Mouse (Mus musculus) right cerebral cortex, postnatal 25 days (tissue): ENCODE data around the gene Herc4.
A peak's percentile ranks its signal among the peaks of the same experiment; 100 is the strongest.
"Not testable (repeated sequence)": the region's sequence is repeated elsewhere in the genome, so short reads cannot be mapped to it uniquely, and the experiment has no call there.

ENCODE experiments used
- DNase-seq: peaks from one replicate; pipeline ENCODE4 v3.0.0; 2022

Gene Herc4

GRCm38 (mm10) chr10:63258696-63259095 lies 15.1 kb downstream of the Herc4 start:
- DNase-seq = no peak

GRCm38 (mm10) chr10:63259340-63259739 lies 15.7 kb downstream of the Herc4 start:
- no peak for DNase-seq

DNA sequence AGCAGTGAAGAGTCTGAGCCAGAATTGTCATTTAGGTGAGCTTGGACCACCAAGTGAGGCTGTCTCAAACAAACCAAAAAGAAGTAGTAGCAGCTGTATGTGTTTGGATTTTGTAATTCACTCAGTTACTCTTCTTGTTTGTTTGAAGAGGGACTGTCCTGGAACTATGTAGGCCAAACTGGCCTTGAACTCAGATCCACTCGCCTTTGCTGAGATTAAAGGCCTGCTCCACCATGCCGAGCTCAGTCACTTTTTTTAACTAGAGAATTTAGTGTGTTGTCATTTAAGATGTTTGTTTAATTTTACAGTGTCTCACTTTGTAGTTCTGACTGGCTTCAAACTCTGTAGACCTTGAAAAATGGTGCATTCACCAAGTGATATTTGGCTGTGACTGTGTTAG lies 24.3 kb downstream of the Herc4 start:
- DNase-seq = no peak

DNA sequence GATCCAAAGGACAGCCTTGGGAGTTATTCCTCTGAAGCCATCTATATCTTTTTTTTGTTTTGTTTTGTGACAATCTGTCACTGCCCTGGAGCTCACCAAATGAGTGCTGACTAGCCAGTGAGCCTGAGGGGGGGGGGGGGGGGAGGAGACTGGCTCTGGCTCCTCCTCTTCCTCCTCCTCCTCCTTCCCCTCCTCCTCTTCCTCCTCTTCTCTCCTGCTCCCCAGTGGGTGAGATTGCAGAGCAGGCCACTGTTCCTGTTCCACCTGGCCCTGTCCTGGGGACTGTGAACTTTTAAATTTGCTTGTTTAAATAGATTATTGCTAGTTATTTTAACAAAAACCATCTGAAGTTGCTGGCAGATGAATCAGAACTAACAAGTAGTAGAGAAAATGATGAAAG lies 28.8 kb downstream of the Herc4 start:
- no peak for DNase-seq

GRCm38 (mm10) chr10:63272868-63273267 lies 29.3 kb downstream of the Herc4 start:
- no peak for DNase-seq

- no peak for DNase-seq
These were observed 33.4 kb downstream of the Herc4 start for GRCm38 (mm10) chr10:63277010-63277409.

DNA sequence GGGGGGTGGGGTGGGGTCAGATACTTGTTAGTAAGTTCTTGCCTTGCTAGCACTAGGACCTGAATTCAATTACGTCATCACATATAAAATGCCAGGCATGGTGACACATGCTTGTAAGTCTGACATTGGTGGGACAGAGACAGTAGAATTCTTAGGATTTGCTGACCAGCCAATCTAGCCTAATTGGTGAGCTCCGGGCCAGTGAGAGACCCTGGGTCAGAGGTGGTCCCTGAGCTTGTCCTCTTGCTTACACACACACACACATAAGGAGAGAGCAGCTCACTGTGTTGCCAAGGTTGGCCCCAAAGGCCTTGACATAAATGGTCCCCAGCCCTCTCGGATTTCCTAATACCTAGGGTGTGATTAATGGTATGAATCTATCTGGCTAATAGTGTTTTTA lies 36.2 kb downstream of the Herc4 start:
- no peak for DNase-seq

- DNase-seq = no peak
These were observed 38.8 kb downstream of the Herc4 start for GRCm38 (mm10) chr10:63282417-63282816.

DNA sequence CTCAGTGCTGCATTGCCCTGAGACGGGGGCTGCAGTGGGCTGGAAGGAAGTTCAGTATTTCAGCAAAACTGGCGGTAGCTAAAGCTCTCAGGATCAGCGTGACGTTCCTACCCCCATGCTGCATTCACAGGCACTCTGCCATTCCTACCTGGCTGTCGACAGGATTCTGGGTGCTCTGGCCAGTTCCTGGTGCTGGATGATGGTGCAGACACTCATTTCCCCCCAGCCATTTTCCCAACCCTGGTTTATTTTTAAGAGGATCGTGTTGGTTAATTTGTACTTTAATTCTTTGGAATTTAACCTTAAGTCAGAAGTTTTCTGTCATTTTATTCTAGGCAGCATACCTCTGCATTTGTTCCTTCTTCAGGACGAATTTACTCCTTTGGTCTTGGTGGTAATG lies 39.2 kb downstream of the Herc4 start:
- DNase-seq = no peak

DNA sequence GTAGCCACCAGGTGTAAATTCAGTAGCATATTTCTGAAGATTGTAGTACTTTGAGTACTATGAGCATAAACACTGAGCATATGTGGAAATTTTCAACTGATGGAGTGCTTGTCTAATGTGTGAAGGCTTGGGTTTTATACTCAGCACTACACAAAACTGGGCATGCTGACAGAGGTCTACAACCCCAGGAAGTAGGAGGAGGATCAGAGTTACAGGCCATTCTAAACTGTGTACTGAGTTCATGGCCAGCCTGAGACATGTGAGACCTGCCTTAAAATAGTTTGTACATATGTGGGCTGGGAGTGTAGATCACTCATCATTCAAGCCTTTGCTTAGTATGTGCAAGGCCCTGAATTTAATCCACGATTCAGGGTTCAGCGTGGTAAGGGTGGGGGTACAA lies 58.7 kb downstream of the Herc4 start:
- no peak for DNase-seq

- DNase-seq = peak; percentile 77
These were observed 65.2 kb downstream of the Herc4 start for GRCm38 (mm10) chr10:63308582-63309366.

DNA sequence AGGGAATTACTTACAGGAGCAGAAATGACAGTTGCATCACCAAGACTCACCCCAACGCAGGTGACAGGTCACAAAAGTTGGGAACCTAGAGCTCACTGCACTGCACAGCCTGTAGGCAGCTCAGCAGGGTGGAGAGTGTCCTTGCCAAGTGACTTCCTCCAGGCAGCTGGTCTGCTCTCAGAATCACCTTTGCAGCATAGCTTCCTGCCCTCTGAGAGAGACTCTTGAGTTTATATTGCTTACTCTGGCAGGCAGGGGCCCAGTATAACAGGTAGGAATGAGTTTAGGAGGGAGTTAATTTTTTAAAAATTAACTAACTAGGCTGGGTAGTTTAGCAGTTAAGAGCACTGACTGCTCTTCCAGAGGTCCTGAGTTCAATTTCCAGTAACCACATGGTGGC lies 70.1 kb downstream of the Herc4 start:
- no peak for DNase-seq

GRCm38 (mm10) chr10:63327091-63327490 lies 83.5 kb downstream of the Herc4 start:
- DNase-seq = no peak

DNA sequence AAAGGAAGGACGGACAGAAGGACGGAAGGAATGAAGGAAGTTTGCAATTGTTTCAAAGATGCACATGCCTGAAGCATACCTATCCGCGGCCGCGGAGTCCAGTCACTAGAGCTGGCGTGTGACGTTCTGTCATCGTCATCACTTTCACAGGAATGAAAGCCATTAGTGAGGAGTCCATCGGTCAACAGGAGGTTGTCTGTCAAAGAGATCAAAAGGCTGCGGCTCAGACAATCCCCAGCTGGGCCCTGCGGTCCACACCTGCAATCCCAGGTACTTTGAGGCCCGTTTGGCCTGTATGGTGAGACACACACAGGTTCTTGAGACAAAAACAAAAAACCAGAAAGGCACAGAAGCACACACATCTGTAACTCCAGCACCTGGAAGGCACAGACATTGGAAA lies 93.3 kb downstream of the Herc4 start:
- no peak for DNase-seq

- no peak for DNase-seq
These were observed 93.7 kb downstream of the Herc4 start for GRCm38 (mm10) chr10:63337326-63337725.

DNA sequence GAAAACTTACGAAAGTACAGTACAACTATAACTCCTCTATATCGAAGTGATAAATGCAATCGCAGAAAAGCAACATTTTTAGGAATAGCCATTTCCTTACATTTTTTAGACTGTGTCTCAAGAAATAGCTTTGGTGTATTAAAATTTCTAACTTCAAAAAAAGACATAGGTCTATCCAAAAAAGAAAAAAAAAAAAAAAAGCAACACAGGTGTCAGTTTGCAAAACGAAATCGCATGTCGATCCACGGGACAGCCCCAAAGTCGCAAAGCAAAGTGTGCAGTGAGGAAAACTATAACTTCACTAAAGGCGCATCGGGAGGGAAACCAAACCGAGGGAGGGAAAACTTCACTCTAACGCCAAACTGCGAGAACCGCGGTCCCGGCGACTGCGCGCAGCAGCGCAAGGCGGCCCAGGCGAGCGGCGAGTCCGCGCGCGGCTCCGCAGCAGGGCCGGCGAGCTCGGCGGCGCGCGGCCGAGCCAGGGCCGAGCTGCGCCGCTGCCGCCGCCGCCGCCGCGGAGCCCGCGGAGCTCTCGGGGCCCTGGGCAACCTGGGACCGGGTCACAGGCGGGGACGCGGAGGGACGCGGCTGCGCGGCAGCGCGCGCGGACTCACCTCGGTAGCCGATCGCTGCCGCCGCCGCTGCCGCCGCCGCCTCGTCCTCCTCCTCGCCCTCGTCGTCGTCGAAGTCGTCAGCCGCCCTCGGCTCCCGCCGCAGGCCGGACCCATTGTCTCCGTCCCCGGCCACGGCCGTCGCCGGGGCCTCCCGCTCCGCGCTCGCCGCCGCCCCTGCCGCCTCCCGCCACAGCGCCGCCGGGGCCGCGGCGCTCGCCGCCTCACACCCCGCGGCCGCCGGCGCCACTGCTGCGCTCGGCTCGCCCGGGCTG lies 94.6 kb downstream of the Herc4 start:
- DNase-seq = peak; percentile 63

DNA sequence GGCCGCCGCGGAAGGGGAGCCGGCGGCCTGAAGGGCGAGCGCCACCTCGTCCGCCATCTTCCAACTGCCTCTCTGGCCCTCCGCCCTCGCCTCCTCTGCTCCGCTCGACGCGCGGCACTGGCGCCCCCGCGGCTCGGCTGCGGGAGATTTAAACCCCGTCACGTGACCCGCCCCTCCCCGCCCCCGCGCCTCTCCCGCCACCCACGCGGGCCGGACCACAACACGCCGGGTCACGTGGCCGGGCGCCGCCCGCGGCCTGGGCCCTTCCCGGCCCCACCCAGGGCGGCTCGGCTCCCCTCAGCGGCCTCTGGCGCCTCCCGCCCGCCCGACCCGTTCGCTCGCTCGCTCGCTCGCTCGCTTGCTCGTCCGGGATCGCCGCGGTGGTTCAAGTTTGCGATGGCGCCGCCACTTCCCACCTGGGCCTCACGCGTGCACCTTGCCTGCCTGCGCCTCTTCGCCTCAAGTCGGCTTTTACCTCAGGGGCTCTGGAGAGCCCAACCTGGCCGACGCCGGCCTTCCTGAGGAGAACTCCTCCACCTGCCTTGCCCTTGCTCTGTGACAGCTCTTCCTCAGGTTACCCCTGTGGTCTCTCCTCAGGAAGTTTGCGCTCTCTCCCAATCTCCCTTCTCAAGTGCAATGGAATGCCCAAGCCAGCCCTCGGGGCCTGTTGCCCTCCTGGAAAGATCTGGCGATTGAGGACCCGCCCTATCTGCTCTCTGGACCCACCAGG lies 95.5 kb downstream of the Herc4 start:
- peak; percentile 84 for DNase-seq

GRCm38 (mm10) chr10:63341351-63341750 lies 97.7 kb downstream of the Herc4 start:
- DNase-seq = no peak

DNA sequence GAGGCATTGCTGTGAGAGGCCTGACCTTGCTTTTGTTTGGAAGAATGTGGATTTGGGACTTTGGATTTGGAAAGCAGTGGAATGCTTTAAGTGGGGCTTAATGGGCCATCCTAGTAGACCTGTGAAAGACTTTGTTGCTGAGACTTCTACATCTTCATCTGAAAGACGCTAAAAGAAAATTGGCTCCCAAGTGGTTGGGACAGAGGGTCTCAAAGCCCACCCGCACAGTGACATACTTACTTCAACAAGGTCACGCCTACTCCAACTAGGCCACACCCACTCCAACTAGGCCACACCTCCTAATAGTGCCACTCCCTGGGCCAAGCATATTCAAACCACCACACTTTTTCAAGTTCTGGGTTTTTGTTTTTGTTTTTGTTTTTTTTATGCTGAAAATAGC lies 101.1 kb downstream of the Herc4 start:
- no peak for DNase-seq

DNA sequence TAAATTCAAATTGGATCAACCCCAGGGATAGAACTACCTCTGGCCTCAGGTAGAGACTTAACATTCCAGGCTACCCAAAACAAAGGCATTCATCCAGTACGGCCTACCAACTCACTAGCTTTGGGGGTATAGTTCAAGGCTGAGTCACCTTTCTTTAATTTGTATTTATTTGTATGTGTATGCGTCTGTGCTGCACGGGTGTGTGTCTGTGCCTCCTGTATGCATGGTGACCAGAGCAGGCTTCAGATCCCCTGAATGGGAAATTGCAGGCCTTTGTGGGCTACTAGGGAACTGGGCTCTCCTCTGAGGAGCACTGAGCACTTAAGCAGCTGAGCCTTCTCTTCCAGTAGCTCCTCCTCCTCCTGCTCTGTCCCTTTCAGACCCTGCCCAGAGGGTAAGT lies 104.7 kb downstream of the Herc4 start:
- no peak for DNase-seq

DNA sequence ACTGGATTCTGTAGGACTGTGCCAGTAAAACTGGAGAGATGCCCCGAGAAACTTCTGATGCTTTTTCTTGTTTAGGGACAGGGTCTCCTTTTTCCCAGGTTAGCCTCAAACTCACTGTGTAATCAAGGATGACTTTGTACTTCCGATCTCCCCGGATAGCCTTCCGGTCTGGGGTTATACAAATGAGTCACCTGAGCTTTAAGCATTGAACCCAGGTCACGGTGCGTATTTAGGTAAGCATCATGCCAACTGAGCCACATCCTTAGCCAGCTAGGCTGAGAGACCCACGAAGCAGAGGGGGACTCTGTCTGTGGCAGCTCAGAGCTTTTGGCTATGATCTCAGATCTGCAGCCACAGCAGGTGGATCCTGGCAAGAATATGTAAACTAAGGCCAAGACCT lies 107.1 kb downstream of the Herc4 start:
- DNase-seq = no peak

DNA sequence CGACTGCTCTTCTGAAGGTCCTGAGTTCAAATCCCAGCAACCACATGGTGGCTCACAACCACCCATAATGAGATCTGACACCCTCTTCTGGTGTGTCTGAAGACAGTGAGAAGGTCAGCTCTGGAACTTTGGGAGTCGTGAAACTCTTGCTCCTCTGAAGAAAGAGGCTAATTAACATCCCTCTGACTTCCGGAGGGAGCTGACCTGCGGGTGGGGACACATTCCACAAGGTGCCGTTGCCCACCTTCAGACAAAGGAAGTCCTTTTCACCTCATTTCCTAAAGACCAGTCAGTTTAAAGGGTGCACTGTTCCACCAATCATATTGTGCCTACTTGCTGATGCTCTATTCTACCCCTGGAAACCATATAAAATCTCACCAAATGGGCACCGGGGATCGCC lies 107.5 kb downstream of the Herc4 start:
- DNase-seq = not testable (repeated sequence)

- peak; percentile 14 for DNase-seq
These were observed 108.5 kb downstream of the Herc4 start for GRCm38 (mm10) chr10:63352111-63352510.

DNA sequence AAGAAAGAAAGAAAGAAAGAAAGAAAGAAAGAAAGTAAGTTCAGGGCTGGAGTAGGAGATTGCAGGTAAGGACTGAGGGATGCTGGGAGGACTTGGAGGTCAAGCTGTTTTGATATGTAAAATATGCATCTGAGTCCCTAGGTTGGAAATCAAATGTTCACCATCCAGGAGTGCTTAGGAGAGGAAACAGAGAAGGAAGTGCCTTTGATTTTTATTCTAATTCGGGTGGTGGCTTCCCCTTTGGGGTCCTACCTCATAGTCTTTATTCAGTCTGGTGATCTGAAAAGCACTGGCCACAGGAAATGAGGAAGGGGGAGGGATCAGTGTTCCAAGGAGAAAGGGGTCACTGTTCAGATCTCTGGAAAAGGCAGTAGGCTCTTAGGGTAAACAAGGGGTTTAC lies 116.9 kb downstream of the Herc4 start:
- DNase-seq = no peak
